Mouse (Mus musculus): ENCODE data around the gene Thsd7a.
A peak's percentile ranks its signal among the peaks of the same experiment; 100 is the strongest.

The Thsd7a gene

DNA sequence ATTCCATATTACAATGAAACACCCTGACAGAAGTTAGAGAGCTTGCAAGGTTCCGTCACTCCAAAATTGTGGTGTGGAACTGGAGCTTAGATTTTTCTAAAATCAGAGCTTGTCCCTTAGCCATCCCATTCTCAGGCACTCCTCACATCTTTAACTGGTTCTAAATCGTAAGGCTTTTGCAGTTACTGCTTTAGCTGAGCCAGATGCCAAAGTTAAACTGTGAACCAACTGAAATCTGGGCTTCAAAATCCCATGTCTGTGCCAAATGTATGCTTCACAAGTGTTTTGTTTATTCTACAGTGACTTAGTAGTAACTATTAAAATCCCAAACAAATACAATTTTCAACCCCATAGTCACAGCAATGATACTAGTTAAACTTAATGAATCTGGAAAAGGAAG lies 242.3 kb downstream of the Thsd7a start:
- DNase-seq (ENCODE audit: extremely low read depth, low read depth): no peak

- no peak for DNase-seq (ENCODE audit: extremely low read depth, low read depth)
These were observed 245.3 kb downstream of the Thsd7a start for GRCm38 (mm10) chr6:12503867-12504266.

- no peak for DNase-seq (ENCODE audit: extremely low read depth, low read depth)
These were observed 248.3 kb downstream of the Thsd7a start for GRCm38 (mm10) chr6:12500888-12501287.

GRCm38 (mm10) chr6:12499866-12500265 lies 249.3 kb downstream of the Thsd7a start:
- DNase-seq (ENCODE audit: extremely low read depth, low read depth): no peak

DNA sequence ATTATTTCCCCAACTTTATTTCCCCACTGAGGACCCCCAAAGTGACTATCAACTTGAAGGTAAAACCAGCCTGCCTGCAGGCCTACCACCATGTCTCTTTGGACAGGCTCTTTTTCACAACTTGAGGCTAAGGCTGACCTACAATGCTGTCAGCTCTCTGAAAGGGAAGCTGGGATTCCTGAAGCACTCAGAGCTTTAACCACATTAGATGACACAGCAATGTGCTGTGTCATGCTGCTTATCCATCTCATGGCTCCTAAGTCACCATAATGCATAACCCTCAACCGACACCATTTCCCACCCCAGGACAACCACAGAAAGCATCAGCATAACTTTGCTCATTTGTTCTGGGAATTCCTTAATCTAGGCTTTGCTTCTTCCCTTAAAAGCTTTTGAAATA lies 255.6 kb downstream of the Thsd7a start:
- DNase-seq (ENCODE audit: extremely low read depth, low read depth): peak; percentile 7

DNA sequence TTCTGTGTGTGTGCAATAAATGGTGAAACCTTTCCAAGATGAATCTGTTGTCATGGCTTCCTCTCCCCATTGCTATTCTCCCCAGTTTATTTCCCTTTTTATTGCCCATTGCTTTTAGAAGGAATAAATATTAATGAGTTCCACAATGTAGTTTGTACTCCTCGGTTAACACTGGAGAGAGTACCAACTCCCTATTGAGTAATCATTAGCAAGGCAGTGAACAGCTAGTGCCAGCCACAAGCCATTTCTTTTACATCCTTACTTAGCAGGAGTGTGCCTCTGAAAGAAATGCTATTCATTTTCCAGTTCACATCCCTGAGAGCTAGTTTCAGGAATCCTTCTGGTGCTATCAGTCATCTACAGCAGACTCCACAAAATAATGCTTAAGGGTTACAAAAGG lies 260.3 kb downstream of the Thsd7a start:
- no peak for DNase-seq (ENCODE audit: extremely low read depth, low read depth)

DNA sequence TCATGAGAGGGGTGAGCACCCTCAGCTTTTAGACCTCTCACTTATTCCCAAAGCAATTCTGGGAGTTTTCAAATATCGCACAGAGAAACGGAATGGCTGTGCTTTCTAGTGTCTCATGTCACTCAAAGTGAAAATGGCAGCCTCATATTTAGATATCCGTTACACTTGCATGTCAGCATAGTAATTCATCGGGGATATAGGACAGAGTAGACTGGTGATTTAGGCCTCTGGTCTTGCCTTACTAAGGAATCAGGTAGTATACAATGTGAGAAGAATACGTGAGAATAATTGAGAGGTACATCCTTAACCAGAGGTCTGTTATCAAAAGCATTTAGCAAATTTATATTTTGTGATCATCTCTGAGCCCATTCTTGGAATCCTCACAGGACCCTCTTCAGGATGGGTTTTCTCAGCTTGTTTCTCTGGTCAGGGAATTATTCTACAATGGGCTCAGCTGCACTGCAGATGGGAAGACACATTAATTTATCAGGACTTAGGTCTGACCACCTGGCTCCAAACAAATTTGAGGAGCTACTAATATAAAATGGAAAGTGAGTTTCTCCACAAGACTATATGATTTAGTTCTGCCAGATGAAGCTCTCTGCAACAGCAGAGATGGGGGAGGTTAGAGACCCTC lies 267.6 kb downstream of the Thsd7a start:
- no peak for DNase-seq (ENCODE audit: extremely low read depth, low read depth)

GRCm38 (mm10) chr6:12478359-12478758 lies 270.9 kb downstream of the Thsd7a start:
- no peak for DNase-seq (ENCODE audit: extremely low read depth, low read depth)

DNA sequence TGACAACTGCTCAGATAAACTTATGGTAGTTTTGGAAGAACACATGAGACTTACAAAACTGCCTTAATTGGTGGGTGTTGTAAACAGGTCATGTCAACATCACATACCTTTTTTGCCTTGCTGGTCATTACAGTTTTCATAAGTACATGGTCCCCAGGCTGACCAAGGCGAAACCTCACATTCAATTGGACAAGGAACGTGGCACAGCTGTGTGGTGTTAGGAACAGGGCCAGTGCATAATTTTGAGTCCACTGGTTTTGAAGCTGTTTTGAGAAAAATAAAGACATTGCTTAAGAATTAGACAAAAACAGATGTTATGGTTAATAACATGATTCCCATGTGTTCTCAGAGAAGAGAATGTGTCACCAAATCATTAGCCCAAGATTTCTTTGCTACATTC lies 278.3 kb downstream of the Thsd7a start:
- no peak for DNase-seq (ENCODE audit: extremely low read depth, low read depth)

DNA sequence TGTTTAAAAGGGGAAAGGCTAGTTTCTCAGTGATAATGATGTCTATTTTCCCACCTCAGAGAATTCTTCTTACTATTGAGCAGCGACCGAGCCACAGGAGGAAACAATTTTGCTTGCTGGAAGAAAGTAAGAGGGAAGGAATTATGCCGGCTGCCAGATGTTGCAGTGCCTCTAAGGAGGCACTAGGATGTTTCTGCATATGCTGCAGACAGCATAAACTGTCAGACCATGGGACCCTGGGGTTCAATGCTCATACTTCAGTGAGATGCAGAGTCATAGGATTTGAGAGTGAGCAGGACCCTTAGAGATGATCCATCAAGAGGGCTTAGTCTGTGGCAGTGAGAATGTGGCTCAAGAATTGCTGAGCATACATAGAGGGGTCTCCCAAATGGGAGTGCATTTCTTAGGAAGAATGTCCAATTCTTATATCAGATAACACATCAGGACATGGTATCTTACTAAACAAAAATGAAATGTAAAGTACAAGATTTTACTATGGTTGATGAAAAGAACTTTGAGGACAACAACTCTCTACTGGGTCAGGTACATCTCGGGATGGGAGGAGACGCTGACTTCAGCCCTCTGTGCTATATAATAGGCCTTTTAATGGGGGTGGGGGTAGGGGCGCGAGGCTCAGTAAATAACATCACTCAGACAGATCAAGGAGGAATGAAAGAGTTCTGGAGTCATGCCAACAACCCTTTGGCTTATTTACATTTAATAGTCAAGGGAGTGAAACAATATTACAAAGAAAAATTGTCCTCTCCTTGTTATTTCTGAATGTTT lies 281.7 kb downstream of the Thsd7a start:
- DNase-seq (ENCODE audit: extremely low read depth, low read depth): no peak

DNA sequence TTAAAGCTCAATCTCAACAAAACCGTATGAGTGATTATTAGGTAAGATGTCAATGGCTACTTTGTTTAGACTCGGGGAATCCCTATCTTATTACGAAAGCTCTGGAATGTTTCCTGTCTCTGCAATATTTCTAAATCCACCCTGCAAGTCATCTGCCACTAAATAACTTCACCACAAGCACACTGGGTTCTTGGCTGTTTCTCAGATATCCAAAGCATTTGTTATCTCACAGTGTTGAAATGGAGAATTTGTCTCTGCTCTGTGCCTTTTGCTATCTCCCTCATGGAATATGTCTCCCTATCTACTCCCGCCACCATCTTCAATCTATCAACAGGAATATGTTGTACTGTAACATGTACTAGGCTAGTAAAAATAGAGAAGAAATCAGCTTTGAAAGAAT lies 290.4 kb downstream of the Thsd7a start:
- no peak for DNase-seq (ENCODE audit: extremely low read depth, low read depth)

- no peak for DNase-seq (ENCODE audit: extremely low read depth, low read depth)
These were observed 291.8 kb downstream of the Thsd7a start for GRCm38 (mm10) chr6:12457451-12457850.

DNA sequence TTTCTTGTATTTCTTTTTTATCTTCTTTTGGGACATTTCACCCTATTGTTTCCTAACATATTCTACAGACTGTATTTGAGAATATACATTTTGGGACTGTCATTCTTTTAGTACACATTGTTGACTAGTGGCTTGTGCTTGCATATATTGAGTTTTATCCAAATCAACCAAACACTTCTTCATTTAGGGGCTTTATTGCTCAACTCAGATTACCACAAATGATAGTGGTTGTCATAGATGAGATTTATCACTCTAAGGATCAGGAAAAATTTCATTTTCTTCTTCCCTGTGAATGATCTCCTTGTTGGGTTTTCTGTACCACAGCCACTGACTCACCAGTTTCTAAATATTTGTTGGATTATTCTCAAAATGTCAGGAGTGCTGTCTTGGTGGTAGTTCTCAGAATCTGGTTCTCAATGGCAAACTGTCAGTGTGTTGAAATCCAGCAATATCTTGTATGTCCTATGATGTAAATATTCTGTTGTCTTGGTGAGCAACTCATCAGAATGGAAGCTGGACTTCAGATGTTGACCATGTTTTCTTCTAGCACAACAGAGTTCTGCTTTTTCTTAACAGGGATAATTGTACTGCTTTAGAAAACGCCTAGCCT lies 294.2 kb downstream of the Thsd7a start:
- DNase-seq (ENCODE audit: extremely low read depth, low read depth): no peak

- DNase-seq (ENCODE audit: extremely low read depth, low read depth): no peak
These were observed 295.1 kb downstream of the Thsd7a start for GRCm38 (mm10) chr6:12454132-12454531.

- no peak for DNase-seq (ENCODE audit: extremely low read depth, low read depth)
These were observed 300.4 kb downstream of the Thsd7a start for GRCm38 (mm10) chr6:12448851-12449250.

DNA sequence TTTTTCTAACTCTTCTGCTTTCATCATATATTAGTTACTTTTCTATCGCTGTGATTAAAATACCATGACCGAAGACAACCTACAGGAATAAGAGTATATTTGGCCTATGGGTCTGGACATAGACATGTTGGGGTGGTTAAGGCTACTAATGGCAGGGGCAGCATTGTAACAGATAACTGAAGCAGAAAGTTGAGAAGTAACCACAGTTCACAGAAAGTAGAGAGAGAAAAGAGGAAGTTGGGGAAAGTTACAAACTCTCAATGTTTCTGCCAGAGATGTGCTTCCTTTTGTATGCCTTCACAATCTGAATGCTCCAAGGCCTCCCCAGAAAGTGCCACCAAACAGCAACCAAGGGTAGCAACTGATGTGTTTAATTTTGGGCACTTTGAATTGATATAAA lies 303.7 kb downstream of the Thsd7a start:
- peak; percentile 43 for DNase-seq (ENCODE audit: extremely low read depth, low read depth)

GRCm38 (mm10) chr6:12439561-12439960 lies 309.6 kb downstream of the Thsd7a start:
- DNase-seq (ENCODE audit: extremely low read depth, low read depth): no peak

- no peak for DNase-seq (ENCODE audit: extremely low read depth, low read depth)
These were observed 330.1 kb downstream of the Thsd7a start for GRCm38 (mm10) chr6:12419070-12419469.

DNA sequence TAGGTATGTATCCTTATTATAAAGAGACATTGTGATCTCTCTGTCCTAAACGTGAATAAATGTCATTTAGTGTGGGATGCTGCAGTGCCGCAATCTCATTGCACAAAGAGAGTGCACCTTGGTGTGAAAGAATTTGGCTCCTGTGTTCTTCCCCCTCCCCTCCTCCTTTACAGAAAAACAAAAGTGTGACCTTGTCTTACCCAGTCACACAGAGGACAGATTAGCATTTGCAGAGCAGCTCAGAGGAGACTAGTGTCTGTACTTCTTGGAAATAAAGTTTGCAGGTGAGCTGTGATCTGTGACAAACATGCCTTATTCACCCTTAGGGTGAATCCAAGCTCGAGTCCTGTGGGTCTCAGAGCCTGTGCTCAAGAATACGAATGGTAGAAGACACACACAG lies 332.2 kb downstream of the Thsd7a start:
- DNase-seq (ENCODE audit: extremely low read depth, low read depth): no peak

- no peak for DNase-seq (ENCODE audit: extremely low read depth, low read depth)
These were observed 344.8 kb downstream of the Thsd7a start for GRCm38 (mm10) chr6:12404441-12404840.

DNA sequence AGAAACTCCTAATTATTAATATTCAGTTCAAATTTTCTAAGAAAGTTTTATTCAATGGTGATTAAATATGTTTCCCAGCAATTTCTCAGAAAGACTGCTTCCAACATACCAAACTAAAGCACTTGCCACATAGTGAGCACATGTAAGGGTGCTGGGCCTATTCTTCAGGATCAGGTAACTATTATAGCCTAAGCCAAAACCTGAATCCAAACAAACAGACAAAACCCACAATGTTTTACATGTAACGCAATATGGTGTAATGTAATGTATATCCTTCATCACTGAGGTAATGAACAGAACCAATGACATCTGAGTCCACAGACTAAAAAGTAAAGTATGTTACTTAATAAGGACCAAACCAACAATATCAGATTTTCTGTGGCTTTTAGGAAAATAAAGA lies 346.2 kb downstream of the Thsd7a start:
- DNase-seq (ENCODE audit: extremely low read depth, low read depth): no peak

DNA sequence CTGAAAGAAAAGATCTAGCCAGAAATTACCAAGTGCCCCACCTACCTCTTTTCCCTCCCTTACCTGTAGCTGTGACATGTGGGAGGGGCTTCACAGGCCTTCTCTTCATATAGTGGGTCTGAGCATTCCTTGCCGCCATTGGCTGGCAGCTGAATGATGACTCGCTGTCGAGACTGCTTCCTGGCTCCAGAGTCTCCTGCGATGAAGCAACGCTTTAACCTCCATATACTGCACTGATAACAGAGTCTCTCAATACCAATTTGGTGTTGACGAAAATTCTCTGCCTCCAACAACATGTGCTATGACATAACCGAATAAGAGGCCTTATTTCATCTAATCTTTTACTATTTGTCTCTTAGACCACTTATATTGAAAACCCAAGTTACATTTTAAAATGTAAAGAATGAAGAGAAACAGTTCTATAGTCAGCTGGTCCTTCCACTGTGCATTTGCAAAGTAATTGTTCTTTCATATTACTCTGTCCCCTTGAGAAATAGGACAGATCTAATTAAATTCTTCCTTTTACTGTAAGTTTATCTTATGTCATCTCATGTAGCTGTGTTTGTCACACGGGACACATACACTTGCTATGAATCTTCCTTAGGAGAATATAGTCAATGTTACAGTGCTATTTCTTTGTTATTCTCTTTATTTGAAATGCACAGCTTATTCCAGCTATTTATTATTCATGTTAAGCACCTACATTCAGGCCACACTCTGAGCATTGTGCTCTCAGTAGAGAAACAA lies 351.3 kb downstream of the Thsd7a start:
- no peak for DNase-seq (ENCODE audit: extremely low read depth, low read depth)

Data from MEL-GATA-1-ER (cell line).